Mouse (Mus musculus) liver, adult 2 months (tissue): ENCODE results near the gene Map4k5.

Experiments used
- CTCF ChIP-seq: fragments of 200-500 bp; IDR thresholded peaks from 2 replicates; pipeline ENCODE4 v1.5.1; 2011; ENCODE audit warnings: low read depth, low read length, control low read depth
- POLR2A ChIP-seq: fragments of 200-500 bp; IDR thresholded peaks from 2 replicates; pipeline ENCODE4 v1.6.1; 2011; ENCODE audit warnings: low read length, control low read depth; ENCODE audit not compliant: insufficient read depth; ENCODE audit errors: extremely low read depth

- no peak for TF ChIP-seq CTCF
- TF ChIP-seq POLR2A = no peak
These were observed 61.6 kb downstream of the Map4k5 start for GRCm38 (mm10) chr12:69831239-69831910.
